Mouse (Mus musculus) testis, adult 2 months (tissue): Measurements from ENCODE around the gene Sgo2a. TPM values are rescaled to one million over a fixed set of nuclear protein-coding genes. Genes with fewer than 3 reads are reported as not detected.

Experiments
- H3K27ac ChIP-seq: fragments of 200-500 bp; 2 replicates; pipeline ENCODE4 v1.5.1; 2012; ENCODE audit warnings: low read depth, low read length; ENCODE audit not compliant: control insufficient read depth, insufficient read depth
- H3K27me3 ChIP-seq: fragments of 200-500 bp; 2 replicates; pipeline ENCODE4 v1.6.1; 2012; ENCODE audit warnings: mild to moderate bottlenecking, low read length, moderate library complexity; ENCODE audit not compliant: control insufficient read depth, insufficient read depth
- H3K36me3 ChIP-seq: fragments of 200-500 bp; 2 replicates; pipeline ENCODE4 v1.6.1; 2012; ENCODE audit warnings: mild to moderate bottlenecking, low read length; ENCODE audit not compliant: control insufficient read depth, insufficient read depth
- H3K4me1 ChIP-seq: fragments of 200-500 bp; 2 replicates; pipeline ENCODE4 v1.6.1; 2012; ENCODE audit warnings: low read length; ENCODE audit not compliant: control insufficient read depth, insufficient read depth
- H3K4me3 ChIP-seq: fragments of 200-500 bp; 2 replicates; pipeline ENCODE4 v1.5.1; 2012; ENCODE audit warnings: low read depth, mild to moderate bottlenecking, low read length, moderate library complexity, mixed read lengths; ENCODE audit not compliant: control insufficient read depth
- CTCF ChIP-seq: fragments of 200-500 bp; IDR thresholded peaks from 2 replicates; pipeline ENCODE4 v1.5.1; 2012; ENCODE audit warnings: low read depth, mild to moderate bottlenecking, inconsistent platforms, low read length, moderate library complexity; ENCODE audit not compliant: control insufficient read depth, insufficient read depth, insufficient replicate concordance
- POLR2A ChIP-seq: fragments of 200-500 bp; IDR thresholded peaks from 2 replicates; pipeline ENCODE4 v1.6.1; 2012; ENCODE audit warnings: low read depth, mild to moderate bottlenecking, inconsistent platforms, low read length, moderate library complexity; ENCODE audit not compliant: control insufficient read depth
- polyA plus RNA-seq: library from polyadenylated mRNA; depleted of rRNA; stranded (reverse); fragments of >200 nt; gene quantifications from 2 replicates; pipeline ENCODE4 v1.2.3, GENCODE M21; 2012; rRNA removed

Gene Sgo2a
- polyA plus RNA-seq: 3.7 and 4.2 TPM in 2 replicates

- Histone ChIP-seq H3K27ac (peak within 1 kb of the TSS; percentile 93), H3K4me3 (peak within 1 kb of the TSS; percentile 95), H3K27me3 (no peaks in the 10 kb centered on the region), H3K4me1 (peaks cover 8% of the 10 kb centered on the region), H3K36me3 (no peaks in the 10 kb centered on the region)
- no peak for TF ChIP-seq CTCF
- TF ChIP-seq POLR2A: peak; percentile 88
These were observed at the start of gene Sgo2a for GRCm38 (mm10) chr1:57995432-57996132. TSS of gene Sgo2a (plus strand) at chr1:57995971.

DNA sequence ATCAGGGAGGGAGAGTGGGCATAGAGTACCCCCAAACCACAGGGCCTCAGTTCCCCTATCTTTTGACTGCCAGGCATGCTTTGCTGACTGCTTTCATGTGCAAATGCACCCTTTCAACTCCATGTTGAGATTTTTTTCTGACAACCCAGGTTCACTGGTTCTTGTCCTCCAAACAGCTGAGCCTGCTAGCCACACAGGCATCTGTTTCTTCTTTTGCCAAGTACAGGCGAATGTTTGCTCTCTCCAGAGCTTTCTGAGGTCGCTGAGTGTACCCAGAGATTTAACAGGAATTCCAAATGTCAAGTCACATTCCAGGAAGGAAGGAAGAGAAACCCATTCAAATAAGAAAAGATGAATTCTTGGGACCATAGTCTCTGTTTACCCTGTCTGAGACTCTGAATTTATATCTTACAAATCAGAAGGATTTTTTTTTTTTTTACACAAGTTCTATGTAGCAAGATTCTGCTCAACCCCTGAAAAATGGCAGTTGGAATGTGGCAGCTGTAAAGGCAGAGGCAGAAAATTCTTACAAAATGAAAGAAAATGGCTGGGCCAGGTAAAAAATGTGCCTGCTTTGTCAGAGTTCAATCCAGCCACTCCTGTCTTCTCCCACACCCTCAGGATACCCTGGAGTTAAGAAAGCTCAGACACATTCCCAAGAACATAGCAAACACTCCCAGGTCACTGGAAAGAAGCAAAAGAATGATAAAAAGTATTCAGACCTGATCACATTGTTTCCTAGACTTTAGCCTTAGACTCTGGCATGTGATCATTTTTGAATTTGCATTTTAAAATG, 48.0 kb upstream of the Sgo2a start:
- Histone ChIP-seq H3K27me3 (no peaks in the 10 kb centered on the region), H3K36me3 (no peaks in the 10 kb centered on the region), H3K4me1 (no peaks in the 10 kb centered on the region; the same call in none of the 2 replicates), H3K4me3 (no peak overlapping the region), H3K27ac (no peak overlapping the region)
- TF ChIP-seq CTCF (no peak), POLR2A (no peak)

- Histone ChIP-seq H3K27me3 (no peaks in the 10 kb centered on the region), H3K4me3 (no peak overlapping the region), H3K27ac (no peak overlapping the region), H3K4me1 (no peaks in the 10 kb centered on the region; the same call in none of the 2 replicates), H3K36me3 (no peaks in the 10 kb centered on the region)
- TF ChIP-seq CTCF (no peak), POLR2A (no peak)
These were observed 46.6 kb upstream of the Sgo2a start for GRCm38 (mm10) chr1:57949195-57949594.

GRCm38 (mm10) chr1:57949716-57950115, 46.1 kb upstream of the Sgo2a start:
- Histone ChIP-seq H3K4me1 (no peaks in the 10 kb centered on the region; the same call in none of the 2 replicates), H3K27ac (no peak overlapping the region), H3K4me3 (no peak overlapping the region), H3K36me3 (no peaks in the 10 kb centered on the region), H3K27me3 (no peaks in the 10 kb centered on the region)
- TF ChIP-seq CTCF (no peak), POLR2A (no peak)

- no peaks in the 10 kb centered on the region; the same call in none of the 2 replicates for H3K4me1 ChIP-seq
- H3K36me3 ChIP-seq: no peaks in the 10 kb centered on the region; the same call in 1 of the 2 replicates
- H3K27me3 ChIP-seq: no peaks in the 10 kb centered on the region
- no peak for TF ChIP-seq POLR2A
- H3K27ac ChIP-seq: no peak overlapping the region
- no peak overlapping the region for H3K4me3 ChIP-seq
These were observed 43.3 kb upstream of the Sgo2a start for GRCm38 (mm10) chr1:57952509-57952908.

- Histone ChIP-seq H3K27ac (no peak overlapping the region), H3K4me1 (no peaks in the 10 kb centered on the region), H3K4me3 (no peak overlapping the region), H3K36me3 (no peaks in the 10 kb centered on the region; the same call in 1 of the 2 replicates), H3K27me3 (no peaks in the 10 kb centered on the region)
- TF ChIP-seq CTCF (no peak), POLR2A (no peak)
These were observed 42.0 kb upstream of the Sgo2a start for GRCm38 (mm10) chr1:57953586-57954375.

GRCm38 (mm10) chr1:57954376-57954765, 41.4 kb upstream of the Sgo2a start:
- Histone ChIP-seq H3K4me1 (no peaks in the 10 kb centered on the region), H3K36me3 (no peaks in the 10 kb centered on the region; the same call in 1 of the 2 replicates), H3K27ac (no peak overlapping the region), H3K27me3 (no peaks in the 10 kb centered on the region), H3K4me3 (no peak overlapping the region)
- TF ChIP-seq POLR2A (no peak), CTCF (no peak)
